Mouse (Mus musculus) right cerebral cortex, postnatal 25 days (tissue): ENCODE measurements around the gene Churc1.

Experiments used
- DNase-seq: peaks from one replicate; pipeline ENCODE4 v3.0.0; 2022

Churc1 gene

GRCm38 (mm10) chr12:76795350-76795749 is 30.0 kb downstream of the Churc1 start, which contains the start of gene Gpx2:
Gpx2 (minus strand) TSS chr12:76795554.
- no peak for DNase-seq

GRCm38 (mm10) chr12:76796938-76797539 is 31.7 kb downstream of the Churc1 start:
- DNase-seq = peak; percentile 11

GRCm38 (mm10) chr12:76798008-76798720 is 32.8 kb downstream of the Churc1 start:
- no peak for DNase-seq

- peak; percentile 31 for DNase-seq
Measured at GRCm38 (mm10) chr12:76803028-76803427, 37.7 kb downstream of the Churc1 start.

- peak; percentile 30 for DNase-seq
Measured at GRCm38 (mm10) chr12:76803700-76804252, 38.4 kb downstream of the Churc1 start.

GRCm38 (mm10) chr12:76805056-76805811 is 39.9 kb downstream of the Churc1 start:
- peak; percentile 30 for DNase-seq

GRCm38 (mm10) chr12:76807796-76808195 is 42.5 kb downstream of the Churc1 start:
- DNase-seq = peak; percentile 63

GRCm38 (mm10) chr12:76810491-76810890 is 45.2 kb downstream of the Churc1 start:
- DNase-seq = no peak

GRCm38 (mm10) chr12:76811006-76811405 is 45.7 kb downstream of the Churc1 start:
- no peak for DNase-seq

- no peak for DNase-seq
Measured at GRCm38 (mm10) chr12:76813543-76813942, 48.2 kb downstream of the Churc1 start.

- DNase-seq = no peak
Measured at GRCm38 (mm10) chr12:76814120-76814519, 48.8 kb downstream of the Churc1 start.

- DNase-seq = no peak
Measured at GRCm38 (mm10) chr12:76816720-76817119, 51.4 kb downstream of the Churc1 start.

- no peak for DNase-seq
Measured at GRCm38 (mm10) chr12:76817176-76817575, 51.8 kb downstream of the Churc1 start.

GRCm38 (mm10) chr12:76818120-76818519 is 52.8 kb downstream of the Churc1 start:
- DNase-seq = no peak

- DNase-seq = peak; percentile 80
Measured at GRCm38 (mm10) chr12:76818908-76819307, 53.6 kb downstream of the Churc1 start.

GRCm38 (mm10) chr12:76819816-76820215 is 54.5 kb downstream of the Churc1 start:
- no peak for DNase-seq

GRCm38 (mm10) chr12:76820615-76821014 is 55.3 kb downstream of the Churc1 start:
- no peak for DNase-seq

GRCm38 (mm10) chr12:76822002-76822650 is 56.8 kb downstream of the Churc1 start:
- DNase-seq = peak; percentile 71

GRCm38 (mm10) chr12:76822651-76823041 is 57.3 kb downstream of the Churc1 start, which contains the start of gene Rab15:
Rab15 (minus strand) TSS chr12:76822908.
- DNase-seq = no peak

- DNase-seq = no peak
Measured at GRCm38 (mm10) chr12:76825283-76825682, 59.9 kb downstream of the Churc1 start.

GRCm38 (mm10) chr12:76832704-76833103 is 67.4 kb downstream of the Churc1 start:
- DNase-seq = no peak
